Mouse (Mus musculus) neural tube, embryonic 10.5 days (tissue): ENCODE data around the gene Tgfbr2.

ENCODE experiments used
- DNase-seq: peaks from one replicate; pipeline ENCODE4 v3.0.0-alpha.2; 2017; ENCODE audit warnings: low spot score; ENCODE audit errors: extremely low spot score

Gene Tgfbr2

DNA sequence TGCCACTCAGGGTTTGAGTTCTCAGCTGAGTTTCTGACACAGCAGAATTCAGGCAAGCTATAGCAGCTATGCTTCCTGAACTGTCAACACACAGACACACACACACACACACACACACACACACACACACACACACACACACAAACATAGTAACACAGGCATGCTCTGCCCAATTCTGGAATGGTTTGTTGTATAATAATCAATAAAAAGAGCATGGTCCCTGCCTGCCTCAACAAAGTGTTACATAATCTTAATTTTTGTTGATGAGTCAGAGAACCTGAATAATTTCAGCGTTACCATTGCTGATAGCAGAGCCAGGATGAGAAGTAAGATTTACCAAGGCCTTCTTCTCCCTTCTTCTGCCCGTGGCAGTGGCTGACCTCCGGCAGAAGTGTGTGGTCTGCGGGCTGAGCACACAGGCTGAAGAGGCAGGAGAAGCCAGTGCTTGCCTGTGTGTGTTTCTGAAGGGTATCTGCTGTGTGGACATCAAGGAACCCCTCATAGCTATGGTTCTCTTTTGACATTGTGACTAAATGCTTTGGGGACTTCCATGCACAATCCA, 18.8 kb upstream of the Tgfbr2 start:
- DNase-seq = no peak

DNA sequence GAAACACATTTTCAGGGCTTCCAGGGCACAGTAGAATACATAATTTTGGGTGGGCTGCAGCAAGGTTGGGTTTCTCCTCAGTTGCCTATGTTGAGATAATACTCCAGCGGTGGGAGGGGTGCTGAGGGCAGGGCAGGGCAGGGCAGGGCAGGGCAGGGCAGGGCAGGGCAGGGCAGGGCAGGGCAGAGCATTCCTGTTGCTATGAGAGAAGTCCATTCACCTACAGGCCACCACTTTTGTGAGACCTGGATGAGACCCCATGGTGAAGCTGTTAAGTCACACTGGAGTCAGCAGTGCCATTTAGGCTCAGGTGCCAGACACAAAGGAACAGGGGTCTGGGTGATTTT, 18.3 kb upstream of the Tgfbr2 start:
- DNase-seq = no peak

DNA sequence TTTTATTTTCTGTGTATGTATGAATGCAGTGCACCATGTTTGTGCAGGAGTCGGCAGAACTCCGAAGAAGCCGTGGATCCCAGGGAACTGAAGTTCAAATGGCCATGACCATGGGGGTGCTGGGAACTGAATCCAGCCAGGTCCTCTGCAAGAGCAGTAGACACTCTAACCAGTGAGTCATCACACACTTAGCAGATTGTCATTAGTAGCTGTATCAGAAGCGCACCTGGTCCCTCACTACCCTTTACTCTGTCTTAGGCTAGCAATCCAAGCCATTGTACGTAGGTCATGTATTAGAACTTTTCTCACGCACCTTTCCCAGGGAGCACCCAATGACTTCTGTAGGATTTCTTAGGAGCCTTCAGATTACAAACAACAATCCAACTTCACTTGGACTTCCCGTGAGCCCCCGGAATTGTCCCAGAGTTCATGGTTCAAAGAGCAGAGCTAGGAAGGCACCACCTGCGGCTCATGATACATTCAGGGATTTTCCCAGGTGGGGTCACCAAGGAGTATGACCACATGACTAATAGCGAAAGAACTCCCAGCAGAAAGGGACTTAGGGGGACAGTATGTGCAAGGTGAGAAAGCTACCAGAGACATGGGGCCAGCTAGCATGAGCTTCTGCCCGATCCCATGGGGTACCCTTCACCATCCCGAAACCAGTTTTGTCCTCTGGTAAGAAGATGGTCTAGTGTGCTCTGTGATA, 17.8 kb upstream of the Tgfbr2 start:
- no peak for DNase-seq

DNA sequence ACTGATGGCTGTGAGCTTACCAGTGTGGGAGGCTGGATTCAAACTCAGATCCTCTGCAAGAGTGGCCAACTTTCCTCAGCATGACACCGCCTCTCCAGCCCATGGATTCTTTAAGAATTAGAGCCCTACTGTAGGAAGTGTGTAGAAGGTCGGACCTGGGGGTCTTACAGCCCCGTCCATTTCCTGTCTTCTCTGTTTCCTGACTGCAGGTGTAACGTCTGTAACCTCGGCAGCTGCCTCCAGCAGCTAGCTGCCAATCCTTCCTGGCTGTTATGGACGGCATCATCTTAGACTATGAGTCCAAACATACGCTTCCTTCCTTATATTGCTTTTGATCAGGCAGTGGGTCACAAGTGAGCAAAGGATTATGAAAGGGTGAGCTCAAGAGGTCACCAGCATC, 17.1 kb upstream of the Tgfbr2 start:
- no peak for DNase-seq

DNA sequence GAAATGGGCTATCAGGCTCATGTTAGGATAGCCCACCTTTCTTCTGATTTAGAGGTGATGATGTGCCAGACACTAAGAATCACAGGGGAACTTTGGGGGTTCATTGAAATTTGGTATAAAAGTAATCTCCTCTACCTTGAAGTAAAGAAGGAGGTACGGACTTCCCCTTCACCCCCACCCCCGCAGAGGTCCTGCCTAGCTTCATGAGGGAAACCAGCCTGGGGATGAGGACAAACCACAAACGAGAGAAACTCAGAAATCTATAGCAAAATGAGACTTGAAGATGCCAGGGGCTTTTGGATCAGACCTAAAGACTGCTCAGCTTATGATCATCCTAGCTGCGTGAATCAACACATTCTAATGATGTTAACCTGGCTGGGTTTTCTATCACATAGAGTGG, 14.7 kb upstream of the Tgfbr2 start:
- DNase-seq = no peak

DNA sequence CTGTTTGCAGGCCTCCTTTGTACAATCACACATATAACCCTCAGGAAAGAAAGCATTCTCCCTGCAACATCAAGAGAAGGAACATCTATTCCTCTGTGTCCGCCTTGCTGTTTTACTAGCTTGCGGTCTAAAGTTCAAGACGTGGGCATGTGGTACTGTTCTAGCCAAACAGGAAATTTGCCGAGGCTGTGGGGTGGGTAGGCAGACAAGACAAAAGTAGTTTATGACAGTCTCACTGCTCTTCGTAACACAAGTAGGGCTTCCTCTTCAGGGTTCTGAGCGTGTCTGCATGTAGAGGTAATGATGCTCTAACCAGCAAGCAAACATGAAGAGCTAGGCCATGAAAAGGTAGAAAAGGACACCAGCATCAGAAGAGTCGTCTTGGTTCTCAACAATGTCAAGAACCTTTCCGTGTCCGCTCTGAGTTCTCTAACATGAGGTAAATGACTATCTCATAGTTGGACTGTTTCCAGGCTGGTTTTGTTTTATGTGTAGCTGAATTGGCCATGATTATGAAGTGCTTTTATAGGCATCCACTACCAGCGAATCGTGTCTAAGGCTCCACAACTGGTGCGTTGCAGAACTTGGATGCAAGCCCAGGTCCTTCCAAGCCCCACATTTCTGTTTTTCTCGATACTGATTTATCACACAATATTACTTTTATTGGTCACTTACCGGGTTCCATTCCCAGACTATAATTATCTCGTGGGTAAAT, 13.9 kb upstream of the Tgfbr2 start:
- no peak for DNase-seq

DNA sequence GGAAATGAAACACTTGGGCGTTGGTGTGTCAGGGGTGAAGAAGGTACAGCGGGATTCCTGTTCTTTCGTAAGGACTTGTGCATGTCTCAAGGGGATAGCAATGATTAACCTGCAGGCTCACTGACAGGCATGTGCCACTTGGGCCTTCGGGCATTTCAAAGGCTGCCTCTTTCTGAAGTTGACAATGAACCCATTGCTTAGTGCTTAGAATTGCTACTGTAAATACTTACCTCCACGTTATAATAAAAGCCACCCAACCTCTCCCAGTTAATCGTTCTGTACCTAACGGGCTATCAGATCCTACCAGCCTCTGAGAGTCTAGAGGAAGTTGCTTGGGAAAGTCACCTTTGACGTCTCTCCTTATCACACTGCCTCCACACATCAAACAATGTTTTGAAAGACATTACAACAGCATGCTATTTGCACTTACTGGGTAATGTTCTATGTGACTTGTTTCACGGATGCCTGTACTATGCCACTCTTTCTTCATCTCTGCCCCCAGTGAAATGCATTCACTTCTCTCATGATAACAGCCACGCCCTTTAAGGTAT, 12.1 kb upstream of the Tgfbr2 start:
- no peak for DNase-seq

DNA sequence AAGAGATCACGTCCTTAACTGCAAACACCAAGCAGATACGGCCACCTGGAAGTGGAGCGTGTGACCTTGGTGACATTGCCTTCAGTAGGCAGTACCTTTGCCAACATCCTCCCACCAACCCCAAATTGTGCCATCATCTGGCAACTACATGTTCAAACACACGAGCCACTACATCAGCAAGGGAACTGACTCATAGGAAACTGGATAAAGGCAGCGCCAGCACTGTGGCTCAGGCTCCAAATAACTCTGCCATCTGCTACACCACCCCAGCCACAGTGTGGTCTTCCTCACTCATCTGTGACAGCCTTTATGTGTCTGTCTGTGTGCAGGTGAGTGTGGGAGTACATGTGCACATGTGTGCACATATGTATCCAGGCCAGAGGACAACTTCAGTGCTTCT, 9.7 kb upstream of the Tgfbr2 start:
- no peak for DNase-seq

DNA sequence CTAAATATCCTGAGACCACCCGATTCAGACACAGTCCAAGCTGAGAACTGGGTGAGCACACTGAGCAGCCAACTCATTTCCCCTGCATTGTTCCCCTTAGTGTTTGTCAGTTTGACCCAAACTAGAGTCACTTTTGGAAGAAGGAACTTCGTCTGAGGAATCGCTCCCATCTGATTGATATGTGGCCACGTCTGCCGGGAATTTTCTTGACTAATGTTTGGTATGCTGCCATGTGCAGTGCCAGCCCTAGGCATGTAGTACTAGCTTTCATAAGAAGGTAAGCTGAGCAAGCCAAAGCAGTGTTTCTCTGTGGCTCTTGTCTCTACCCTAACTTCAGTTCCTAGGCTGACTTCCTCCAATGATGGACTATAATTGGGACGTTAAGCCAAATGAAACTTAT, 7.9 kb upstream of the Tgfbr2 start:
- no peak for DNase-seq

DNA sequence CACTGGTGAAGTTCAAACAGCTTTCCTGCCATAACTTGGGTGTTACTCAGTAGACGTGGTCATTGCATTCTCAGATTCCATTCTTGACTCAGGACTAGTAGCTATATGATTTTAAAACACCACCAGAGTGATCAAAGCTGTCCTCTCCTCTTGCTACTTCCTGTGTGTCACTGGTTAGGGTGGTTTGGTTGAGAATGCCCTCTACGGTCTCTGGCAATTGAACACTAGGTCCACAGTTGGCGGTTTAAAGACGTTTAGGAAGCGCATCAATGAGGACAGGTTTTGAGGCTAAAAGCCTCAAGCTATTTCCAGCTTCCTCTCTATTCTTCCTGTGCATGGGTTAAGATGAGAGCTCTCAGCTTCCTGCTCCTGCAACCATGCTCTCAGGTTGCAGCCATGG, 6.4 kb upstream of the Tgfbr2 start:
- DNase-seq = no peak

DNA sequence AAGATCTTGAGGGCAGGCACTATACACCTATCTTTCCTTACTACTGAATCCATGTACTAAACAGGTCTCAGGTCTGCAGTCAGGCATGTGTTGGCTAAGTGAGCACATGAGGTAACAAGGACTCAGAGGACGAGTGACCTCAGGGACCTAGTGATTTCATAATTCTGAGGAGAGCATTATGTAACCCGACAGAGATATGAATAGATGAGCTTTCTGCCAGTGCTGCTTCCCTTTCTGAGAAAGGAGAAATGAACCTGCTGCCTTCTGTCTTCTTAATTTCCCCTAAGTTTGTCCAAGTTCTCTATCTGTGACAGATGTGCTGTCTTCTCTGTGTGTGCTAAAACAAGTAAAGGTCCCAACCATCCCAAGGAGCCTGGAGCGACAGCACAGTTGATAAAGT, 3.0 kb upstream of the Tgfbr2 start:
- DNase-seq = no peak

DNA sequence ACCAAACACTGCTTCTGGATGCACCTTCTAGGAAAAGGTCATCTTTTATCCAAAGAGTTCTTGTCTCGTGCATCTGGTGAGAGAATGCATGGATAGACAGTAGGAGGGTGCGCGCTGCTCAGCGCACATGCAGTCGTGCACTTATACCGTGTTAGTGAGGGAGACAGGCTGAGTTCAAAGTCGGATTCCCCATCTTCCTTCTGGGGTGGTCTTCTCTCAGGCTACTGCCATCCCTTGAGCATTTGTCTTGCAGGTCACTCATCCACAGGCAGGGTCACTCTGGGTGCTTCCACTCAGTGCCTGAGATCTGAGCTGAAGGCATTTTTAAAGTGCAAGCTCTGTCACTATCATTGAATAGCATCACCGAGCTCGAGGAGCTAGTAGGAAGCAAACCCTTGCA, 1.9 kb upstream of the Tgfbr2 start:
- no peak for DNase-seq

DNA sequence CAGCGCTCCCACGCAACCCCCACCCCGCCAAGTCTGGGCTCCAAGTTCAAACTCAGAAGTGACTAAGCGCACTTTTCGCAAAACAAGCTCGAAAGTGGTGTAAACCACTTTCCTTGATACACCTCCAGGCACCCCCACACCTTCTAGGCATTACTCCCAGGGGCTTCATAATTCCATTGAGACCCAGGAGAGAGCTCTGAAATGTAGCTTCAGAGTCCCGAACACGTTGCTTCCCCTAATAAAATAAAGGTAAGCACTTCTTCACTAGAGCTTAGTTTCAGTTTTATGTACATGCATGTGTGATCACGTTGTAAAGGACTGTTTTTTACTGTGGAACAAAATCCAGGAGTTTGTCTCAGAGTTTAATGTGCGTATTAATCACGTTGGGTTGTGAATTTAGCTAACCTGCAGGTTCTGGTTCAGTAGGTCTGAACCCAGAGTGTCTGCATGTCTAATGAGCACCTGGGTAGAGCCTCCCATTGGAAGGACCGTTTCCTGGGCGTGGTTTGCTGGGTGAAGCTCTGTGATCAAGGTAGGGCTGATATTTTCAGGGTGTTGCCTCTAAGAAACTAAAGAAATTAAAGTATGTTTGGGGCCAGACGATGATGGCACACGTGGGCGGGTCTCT, 442 bp upstream of the Tgfbr2 start:
- no peak for DNase-seq

DNA sequence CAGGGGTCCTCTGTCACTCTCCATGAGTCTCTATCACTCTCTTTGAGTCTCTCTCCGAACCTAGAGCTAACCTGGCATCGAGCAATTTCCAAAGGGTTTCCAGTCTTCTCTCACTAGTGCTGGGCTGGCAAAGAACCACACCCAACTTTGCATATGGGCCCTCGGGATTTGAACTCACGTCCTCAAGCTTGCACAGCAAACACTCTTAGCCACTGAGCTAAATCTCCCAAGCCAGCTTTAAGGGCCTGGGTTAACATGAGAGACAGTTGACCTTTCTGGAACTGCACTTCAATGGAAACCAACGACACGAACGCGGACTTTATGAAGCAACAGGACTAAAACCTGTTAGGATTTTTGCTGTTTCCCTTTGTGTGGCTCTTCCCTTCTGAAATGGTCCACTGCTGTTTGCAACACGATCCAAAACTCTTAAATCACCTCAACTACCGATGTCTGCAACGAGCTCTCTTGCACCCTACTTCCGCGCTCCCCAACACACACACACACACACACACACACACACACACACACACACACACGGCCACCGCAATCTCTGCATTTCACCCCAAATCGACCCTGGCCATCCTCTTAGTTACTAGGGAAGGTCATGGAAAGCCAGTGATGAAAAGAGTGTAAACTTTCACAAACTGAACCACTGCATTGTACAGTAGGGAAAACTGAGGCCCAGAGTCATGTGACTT, 1.5 kb downstream of the Tgfbr2 start:
- DNase-seq = no peak

DNA sequence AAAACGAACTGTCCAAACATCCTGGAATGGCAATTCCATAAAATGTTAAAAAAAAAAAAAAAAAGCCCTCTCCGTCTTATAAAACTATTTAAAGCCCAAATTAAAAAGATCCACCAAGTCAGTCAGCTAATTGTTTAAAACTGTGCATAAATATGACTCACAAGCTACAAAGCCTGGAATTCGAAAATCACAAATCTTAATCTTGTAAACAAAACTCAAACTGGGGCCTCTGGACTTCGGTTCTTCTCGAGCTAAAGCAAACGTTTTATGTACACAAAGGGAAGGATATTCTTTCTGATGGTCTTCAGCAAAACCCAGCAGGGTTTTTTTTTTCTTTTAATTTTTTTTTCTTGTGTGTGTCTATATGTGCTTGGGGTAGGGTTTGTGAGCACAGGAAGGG, 2.1 kb downstream of the Tgfbr2 start:
- no peak for DNase-seq

DNA sequence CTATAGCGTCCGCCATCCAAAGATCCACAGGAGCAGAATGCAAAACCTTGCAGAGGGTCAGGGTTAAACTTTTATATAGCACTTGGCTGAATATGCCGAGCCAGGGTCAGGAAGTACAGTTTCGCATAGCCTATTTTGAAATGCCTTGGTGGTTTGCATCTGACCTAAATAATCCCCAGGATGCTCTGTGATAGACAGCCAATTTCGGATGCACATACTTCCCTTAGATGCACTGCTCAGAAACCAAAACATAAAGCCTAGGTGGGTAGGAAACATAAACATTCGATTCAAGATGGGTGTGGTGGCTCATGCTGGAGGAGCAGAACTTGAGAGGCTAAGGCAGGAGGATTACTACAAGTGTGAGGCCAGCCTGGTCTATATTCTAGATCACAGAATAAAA, 6.1 kb downstream of the Tgfbr2 start:
- no peak for DNase-seq

DNA sequence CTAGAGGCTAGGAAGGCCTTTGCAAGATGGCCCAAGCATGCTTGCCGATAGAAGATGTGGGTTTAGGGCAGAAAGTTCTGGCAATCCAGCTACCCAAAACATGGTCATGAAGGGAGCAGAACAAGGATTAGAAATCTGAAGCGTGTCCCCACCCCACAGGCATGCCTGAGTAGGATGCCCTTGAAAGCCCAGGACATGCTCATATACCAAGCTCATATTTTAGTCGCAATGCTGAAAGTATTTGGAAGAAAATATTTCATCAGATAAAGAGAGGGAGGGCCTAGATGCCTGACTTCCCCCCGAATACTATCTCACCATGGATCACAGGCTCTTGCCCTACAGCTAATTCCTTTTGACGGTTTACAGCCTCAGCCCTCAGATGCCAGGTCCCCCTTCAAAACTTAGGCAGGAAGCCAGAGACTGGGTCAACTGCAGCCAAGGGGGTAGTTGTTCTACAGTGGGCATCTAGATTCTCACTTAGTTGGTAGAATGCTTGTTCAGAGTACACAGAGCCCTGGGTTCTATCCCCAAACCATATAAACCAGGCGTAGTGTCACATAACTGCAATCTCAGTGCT, 7.8 kb downstream of the Tgfbr2 start:
- no peak for DNase-seq

DNA sequence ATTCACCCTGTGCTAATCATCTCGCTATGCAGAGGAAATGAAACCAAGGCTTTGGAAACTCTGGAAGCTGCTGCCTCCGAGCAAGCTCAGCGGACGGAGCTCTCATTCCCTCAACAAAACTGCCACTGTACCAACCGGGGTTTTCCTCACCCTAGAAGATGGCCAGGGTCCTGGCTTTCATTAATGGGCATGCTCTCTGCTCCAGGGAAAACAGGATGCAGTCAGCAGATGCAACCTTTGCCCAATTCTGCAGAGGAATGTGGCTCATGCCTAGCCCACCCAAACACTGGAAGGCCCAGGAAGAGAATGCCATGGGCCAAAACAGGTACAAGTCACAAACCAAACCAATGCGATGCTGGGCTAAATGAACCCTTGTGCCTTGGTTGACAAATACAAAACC, 8.8 kb downstream of the Tgfbr2 start:
- no peak for DNase-seq

DNA sequence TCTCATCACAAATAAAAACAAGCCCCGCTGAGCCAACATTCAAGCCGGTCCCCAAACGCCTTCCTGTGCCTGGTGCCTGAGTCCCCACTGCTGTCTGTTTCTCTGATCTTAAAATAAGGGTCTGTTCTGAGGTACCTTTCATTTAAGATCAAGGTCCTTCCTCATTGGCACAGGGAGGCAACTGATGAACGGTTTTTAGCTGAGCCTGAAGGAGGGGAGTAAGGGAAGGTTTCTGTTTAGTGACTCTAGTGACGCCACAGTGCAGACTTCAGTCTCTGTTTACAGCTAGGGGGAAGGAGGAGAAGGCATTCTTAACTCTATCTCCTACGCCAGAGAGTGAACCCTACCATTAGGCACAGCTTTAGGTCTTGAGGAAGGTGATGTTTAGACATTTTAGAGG, 11.3 kb downstream of the Tgfbr2 start:
- DNase-seq = no peak

DNA sequence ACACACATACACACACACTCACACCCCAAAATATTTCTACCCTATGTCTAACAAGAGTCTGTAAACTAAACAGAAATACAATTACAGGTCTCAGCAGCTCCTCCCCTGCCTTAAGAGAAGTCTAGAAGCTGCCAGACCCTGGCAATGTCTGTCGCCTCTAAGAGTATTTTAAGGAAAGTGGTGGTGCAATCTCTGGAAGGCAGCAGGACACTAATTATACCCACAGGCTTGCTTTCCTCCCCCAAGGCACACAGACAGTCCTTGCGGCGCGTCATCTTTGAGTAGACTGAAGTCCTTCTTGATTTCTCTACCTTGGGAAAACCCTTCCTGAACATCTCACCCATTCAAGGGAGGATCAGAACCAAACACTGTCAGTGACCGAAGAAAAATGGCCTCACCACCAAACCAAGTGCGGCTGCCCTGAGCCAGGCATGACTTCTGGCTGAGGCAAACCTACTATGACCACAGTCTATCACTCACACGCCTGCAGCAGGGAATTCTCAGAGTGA, 12.2 kb downstream of the Tgfbr2 start:
- no peak for DNase-seq

DNA sequence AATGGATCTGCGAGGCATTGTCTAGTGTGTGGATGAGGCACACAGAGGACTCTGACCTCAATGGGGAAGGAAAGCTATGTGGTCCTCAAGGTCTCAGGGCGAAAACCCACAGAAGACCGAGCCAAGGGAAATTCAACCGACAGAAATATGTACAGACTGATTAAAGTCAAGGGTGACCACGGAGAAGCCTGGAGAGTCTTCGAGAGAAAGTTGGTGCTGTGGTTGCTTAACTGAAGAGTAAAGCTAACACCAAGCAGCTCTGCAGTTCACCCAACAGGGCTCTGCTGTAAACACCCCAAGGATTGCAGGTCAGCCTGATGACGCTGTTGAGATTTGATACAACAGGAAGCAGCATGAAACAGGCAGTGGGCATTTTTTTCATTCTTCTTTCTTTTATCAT, 14.3 kb downstream of the Tgfbr2 start:
- DNase-seq = no peak
